Mouse (Mus musculus) embryonic facial prominence, embryonic 10.5 days (tissue): ENCODE measurements around the gene Kif3c. TPM values are rescaled to one million over a fixed set of nuclear protein-coding genes. Genes with fewer than 3 reads are reported as not detected.
"Not testable (repeated sequence)": the region's sequence is repeated elsewhere in the genome, so short reads cannot be mapped to it uniquely, and the experiment has no call there.

ENCODE experiments used
- DNase-seq: peaks from one replicate; pipeline ENCODE4 v3.0.0-alpha.2; 2017; ENCODE audit warnings: low spot score
- H3K27ac ChIP-seq: fragments of 300-500 bp; sonication (generic); replicated peaks from 2 replicates; pipeline ENCODE4 v1.5.1; 2016; ENCODE audit warnings: mild to moderate bottlenecking
- H3K27me3 ChIP-seq: fragments of 300-500 bp; sonication (generic); replicated peaks from 2 replicates; pipeline ENCODE4 v1.6.1; 2016; ENCODE audit warnings: low read depth, mild to moderate bottlenecking; ENCODE audit not compliant: poor library complexity, severe bottlenecking
- H3K36me3 ChIP-seq: fragments of 300-500 bp; sonication (generic); replicated peaks from 2 replicates; pipeline ENCODE4 v1.6.1; 2016; ENCODE audit warnings: mild to moderate bottlenecking, moderate library complexity
- H3K4me1 ChIP-seq: fragments of 300-500 bp; sonication (generic); 2 replicates; pipeline ENCODE4 v1.6.1; 2016
- H3K4me3 ChIP-seq: fragments of 300-500 bp; sonication (generic); 2 replicates; pipeline ENCODE4 v1.5.1; 2016; ENCODE audit warnings: mild to moderate bottlenecking, moderate library complexity
- H3K9me3 ChIP-seq: fragments of 300-500 bp; sonication (generic); 2 replicates; pipeline ENCODE4 v1.6.1; 2016; ENCODE audit warnings: mild to moderate bottlenecking
- WGBS: fragments of 180-500 bp; shearing (Covaris S2); methylation state at CpG from one replicate; pipeline ENCODE4 v1.1.7; 2016; 5-methylcytosine and 5-hydroxymethylcytosine counted together
- polyA plus RNA-seq: library from polyadenylated mRNA; unstranded; fragments of >200 nt; fragmentation: Nextera tagmentation; extraction: Ambion mirVana; gene quantifications from 2 replicates; pipeline ENCODE4 v1.2.1, GENCODE M21; 2016

Gene Kif3c
- polyA plus RNA-seq, 1 experiment from 2014 or later, result 20.5 TPM

DNA sequence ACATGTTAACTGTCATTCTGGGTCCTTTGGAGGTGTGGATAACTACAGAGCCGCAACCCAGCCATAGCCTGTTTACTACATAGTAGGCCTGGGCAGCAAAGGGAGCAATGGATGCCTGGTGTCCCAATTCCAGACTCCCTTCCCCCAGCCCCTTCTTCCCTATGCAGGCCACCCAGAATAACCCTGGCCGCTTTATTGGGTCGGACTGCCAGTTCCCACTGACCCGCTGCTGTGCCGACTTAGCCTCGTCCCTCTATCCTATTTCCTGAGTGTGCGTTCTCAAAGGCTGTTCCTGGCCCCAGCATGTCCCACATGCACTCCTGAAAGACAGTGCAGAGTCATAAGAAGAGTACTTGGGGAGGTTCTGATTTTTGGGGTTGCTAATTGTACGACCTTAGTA is 32.0 kb downstream of the Kif3c start:
- Histone ChIP-seq H3K27ac (no peak overlapping the region), H3K4me1 (no peaks in the 10 kb centered on the region), H3K9me3 (no peaks in the 10 kb centered on the region), H3K36me3 (peaks cover 56% of the 10 kb centered on the region), H3K4me3 (no peak overlapping the region), H3K27me3 (no peaks in the 10 kb centered on the region)
- DNase-seq, result no peak
- 91% methylated on average over 8 of the region's 8 CpGs for WGBS

- H3K36me3 ChIP-seq, result peaks cover 70% of the 10 kb centered on the region
- DNase-seq, result not testable (repeated sequence)
- 91% methylated on average over 3 of the region's 3 CpGs for WGBS
These were observed 40.7 kb downstream of the Kif3c start for GRCm38 (mm10) chr12:3405662-3406061.

GRCm38 (mm10) chr12:3406585-3406984 is 41.7 kb downstream of the Kif3c start:
- Histone ChIP-seq H3K27ac (no peak overlapping the region), H3K27me3 (no peaks in the 10 kb centered on the region), H3K9me3 (no peaks in the 10 kb centered on the region), H3K4me1 (no peaks in the 10 kb centered on the region), H3K36me3 (peaks cover 65% of the 10 kb centered on the region), H3K4me3 (no peak overlapping the region)
- WGBS, result 95% methylated on average over 6 of the region's 6 CpGs
- DNase-seq, result no peak

More at GRCm38 (mm10) chr12:3405662-3406061, 40.7 kb downstream of the Kif3c start:
- not testable (repeated sequence) for H3K4me1 ChIP-seq, H3K27ac ChIP-seq, H3K27me3 ChIP-seq, H3K9me3 ChIP-seq, H3K4me3 ChIP-seq

GRCm38 (mm10) chr12:3414956-3415355 is 50.0 kb downstream of the Kif3c start:
- no peak for DNase-seq
- H3K27ac ChIP-seq, result no peak overlapping the region
- no peaks in the 10 kb centered on the region for H3K4me1 ChIP-seq
- WGBS, result 90% methylated on average over 4 of the region's 4 CpGs
- H3K9me3 ChIP-seq, result peaks cover 5% of the 10 kb centered on the region; the same call in 1 of the 2 replicates
- no peaks in the 10 kb centered on the region for H3K27me3 ChIP-seq
- H3K36me3 ChIP-seq, result peaks cover 59% of the 10 kb centered on the region
- H3K4me3 ChIP-seq, result no peak overlapping the region

- Histone ChIP-seq H3K4me1 (no peaks in the 10 kb centered on the region), H3K27me3 (no peaks in the 10 kb centered on the region), H3K9me3 (peaks cover 5% of the 10 kb centered on the region; the same call in 1 of the 2 replicates), H3K27ac (no peak overlapping the region), H3K36me3 (peaks cover 80% of the 10 kb centered on the region), H3K4me3 (no peak overlapping the region)
- WGBS, result 91% methylated on average over 3 of the region's 3 CpGs
- no peak for DNase-seq
These were observed 53.8 kb downstream of the Kif3c start for GRCm38 (mm10) chr12:3418761-3419160.

GRCm38 (mm10) chr12:3420519-3420918 is 55.6 kb downstream of the Kif3c start:
- no peak for DNase-seq
- no peaks in the 10 kb centered on the region for H3K27me3 ChIP-seq
- peaks cover 14% of the 10 kb centered on the region for H3K4me1 ChIP-seq
- H3K36me3 ChIP-seq, result peaks cover 65% of the 10 kb centered on the region
- no peak overlapping the region for H3K4me3 ChIP-seq
- 86% methylated on average over 2 of the region's 2 CpGs for WGBS
- H3K27ac ChIP-seq, result no peak overlapping the region
- no peaks in the 10 kb centered on the region for H3K9me3 ChIP-seq

GRCm38 (mm10) chr12:3422786-3423185 is 57.9 kb downstream of the Kif3c start:
- Histone ChIP-seq H3K4me3 (no peak overlapping the region), H3K9me3 (no peaks in the 10 kb centered on the region), H3K27me3 (no peaks in the 10 kb centered on the region), H3K4me1 (peaks cover 17% of the 10 kb centered on the region), H3K27ac (no peak overlapping the region), H3K36me3 (peaks cover 43% of the 10 kb centered on the region)
- WGBS, result 92% methylated on average over 1 of the region's 1 CpGs
- DNase-seq, result no peak

- Histone ChIP-seq H3K27ac (no peak overlapping the region), H3K4me3 (no peak overlapping the region), H3K27me3 (no peaks in the 10 kb centered on the region), H3K4me1 (peaks cover 22% of the 10 kb centered on the region), H3K36me3 (peaks cover 40% of the 10 kb centered on the region), H3K9me3 (no peaks in the 10 kb centered on the region)
- no peak for DNase-seq
- WGBS, result 96% methylated on average over 2 of the region's 2 CpGs
These were observed 59.2 kb downstream of the Kif3c start for GRCm38 (mm10) chr12:3424179-3424578.

DNA sequence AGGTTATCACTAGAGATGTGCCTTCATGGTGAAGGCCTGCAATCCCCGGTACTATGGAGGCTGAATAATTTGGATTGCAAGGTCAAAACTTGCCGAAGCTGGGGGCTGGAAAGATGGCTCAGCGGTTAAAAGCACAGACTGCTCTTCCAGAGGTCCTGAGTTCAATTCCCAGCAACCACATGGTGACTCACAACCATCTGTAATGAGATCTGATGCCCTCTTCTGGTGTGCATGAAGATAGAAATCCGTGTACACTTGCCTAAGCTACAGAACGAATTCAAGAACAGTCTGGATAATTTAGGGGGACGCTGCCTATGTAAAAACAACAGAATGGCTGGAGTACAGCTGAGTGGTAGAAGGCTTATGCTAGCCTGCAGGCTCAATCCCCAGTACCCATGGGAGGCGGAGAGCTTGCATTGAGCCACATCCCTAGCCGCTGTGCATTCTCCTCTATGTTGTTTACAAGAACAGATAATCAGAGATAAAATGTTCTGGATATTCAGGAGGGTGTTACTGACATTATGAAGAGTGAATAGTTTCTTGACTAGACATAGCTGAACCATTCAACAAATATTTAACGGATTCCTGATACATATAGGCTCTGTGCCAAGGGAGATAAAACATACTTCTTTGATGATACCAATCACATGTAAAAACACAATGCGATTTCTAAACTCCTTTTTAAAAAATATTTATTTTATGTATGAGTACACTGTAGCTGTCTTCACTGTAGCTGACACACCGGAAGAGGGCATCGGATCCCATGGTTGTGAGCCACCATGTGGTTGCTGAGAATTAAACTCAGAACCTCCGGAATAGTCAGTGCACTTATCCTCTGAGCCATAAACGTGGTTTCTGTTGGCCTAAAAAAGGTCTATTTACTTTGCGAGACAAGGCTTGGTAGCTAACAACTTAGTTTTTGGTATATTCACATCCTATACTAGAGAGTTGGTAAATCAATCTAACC is 60.7 kb downstream of the Kif3c start:
- peak; percentile 21 for DNase-seq
- H3K9me3 ChIP-seq, result no peaks in the 10 kb centered on the region
- peak overlapping the region; percentile 97 for H3K27ac ChIP-seq
- H3K4me1 ChIP-seq, result peaks cover 22% of the 10 kb centered on the region
- whole genome bisulfite sequencing, result 47% methylated on average over 15 of the region's 15 CpGs
- H3K27me3 ChIP-seq, result no peaks in the 10 kb centered on the region
- H3K36me3 ChIP-seq, result peaks cover 35% of the 10 kb centered on the region
- peak overlapping the region; percentile 93 for H3K4me3 ChIP-seq

DNA sequence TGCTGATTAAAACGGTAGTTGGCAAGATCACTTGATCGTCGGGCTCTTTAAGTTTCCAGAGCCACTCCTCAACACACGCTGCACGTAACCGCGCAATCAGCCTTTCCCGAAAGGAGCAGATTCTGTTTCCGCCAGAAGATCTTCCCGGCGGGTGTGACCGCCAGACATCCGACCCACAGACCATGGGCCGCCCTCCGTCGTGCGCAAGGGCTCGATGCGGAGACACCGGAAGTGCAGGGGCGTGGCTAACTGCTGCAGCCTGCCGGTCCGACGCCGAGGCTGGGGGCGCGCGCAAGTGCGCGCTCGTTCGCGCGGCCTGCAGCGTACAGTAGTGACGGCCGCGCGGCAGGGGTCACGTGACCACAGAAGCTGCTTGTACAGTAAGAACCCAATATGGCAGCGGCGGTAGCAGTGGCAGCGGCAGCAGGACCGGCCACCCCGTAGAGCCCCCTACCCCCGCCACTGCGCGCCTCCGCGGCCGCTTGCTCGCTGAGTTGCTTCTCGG is 61.6 kb downstream of the Kif3c start, which contains the start of gene Asxl2:
Gene Asxl2 (plus strand): TSS at position 328 of the 505 bp plus-strand sequence.
- under 1% methylated on average over 53 of the region's 53 CpGs for WGBS
- H3K27me3 ChIP-seq, result no peaks in the 10 kb centered on the region

DNA sequence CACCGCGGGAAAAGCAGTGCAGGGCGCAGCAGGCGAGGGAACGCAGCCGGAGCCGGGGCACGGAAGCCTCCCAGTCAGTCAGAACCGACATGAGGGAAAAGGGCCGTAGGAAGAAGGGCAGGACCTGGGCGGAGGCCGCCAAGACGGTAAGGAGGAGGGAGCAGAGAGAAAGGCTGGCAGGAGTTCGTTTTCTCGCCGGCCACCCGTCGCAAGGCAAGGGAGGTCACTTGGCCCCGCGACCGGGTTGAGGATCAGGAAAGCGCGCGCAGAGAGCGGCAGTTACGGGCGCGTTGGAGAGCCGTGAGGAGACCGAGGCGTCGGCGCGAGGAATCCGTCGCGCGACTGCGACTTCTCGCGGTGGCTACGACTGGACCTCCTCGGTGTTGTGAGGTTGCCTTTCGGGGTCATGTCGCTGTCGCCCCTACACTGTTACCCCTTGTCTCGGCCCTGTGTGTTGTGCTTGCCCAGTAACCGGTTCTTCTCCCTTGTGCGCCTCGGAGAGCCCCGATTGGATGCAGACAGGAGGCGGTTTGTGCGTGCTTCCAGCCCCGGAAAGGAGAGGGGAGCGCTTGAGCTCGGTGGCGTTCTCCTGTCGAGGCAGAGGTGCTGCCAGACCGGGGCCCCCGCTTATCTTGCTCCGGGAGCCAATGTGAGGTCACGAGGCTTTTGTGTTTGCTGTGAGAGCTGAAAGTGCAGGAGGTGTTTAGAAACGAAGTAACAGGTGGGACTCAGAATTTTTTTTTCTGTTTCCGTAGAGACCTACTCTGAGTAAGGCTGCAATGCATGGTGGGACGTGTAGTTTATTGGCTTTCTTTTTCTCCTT is 62.3 kb downstream of the Kif3c start:
- Histone ChIP-seq H3K27ac (peak overlapping the region; percentile 97), H3K9me3 (no peaks in the 10 kb centered on the region), H3K27me3 (no peaks in the 10 kb centered on the region), H3K4me3 (peak overlapping the region; percentile 93), H3K36me3 (peaks cover 25% of the 10 kb centered on the region), H3K4me1 (peaks cover 22% of the 10 kb centered on the region)
- WGBS, result under 1% methylated on average over 65 of the region's 65 CpGs
- peak; percentile 80 for DNase-seq

More for the DNA sequence above, 61.6 kb downstream of the Kif3c start, which contains the start of gene Asxl2:
- H3K27ac ChIP-seq, result peak within 1 kb of the TSS; percentile 97
- peak within 1 kb of the TSS; percentile 93 for H3K4me3 ChIP-seq
- no peaks in the 10 kb centered on the region for H3K9me3 ChIP-seq
- H3K4me1 ChIP-seq, result peaks cover 22% of the 10 kb centered on the region
- peaks cover 27% of the 10 kb centered on the region for H3K36me3 ChIP-seq
- peak; percentile 99 for DNase-seq
